Mouse (Mus musculus): ENCODE data around the gene Adamts16.

DNA sequence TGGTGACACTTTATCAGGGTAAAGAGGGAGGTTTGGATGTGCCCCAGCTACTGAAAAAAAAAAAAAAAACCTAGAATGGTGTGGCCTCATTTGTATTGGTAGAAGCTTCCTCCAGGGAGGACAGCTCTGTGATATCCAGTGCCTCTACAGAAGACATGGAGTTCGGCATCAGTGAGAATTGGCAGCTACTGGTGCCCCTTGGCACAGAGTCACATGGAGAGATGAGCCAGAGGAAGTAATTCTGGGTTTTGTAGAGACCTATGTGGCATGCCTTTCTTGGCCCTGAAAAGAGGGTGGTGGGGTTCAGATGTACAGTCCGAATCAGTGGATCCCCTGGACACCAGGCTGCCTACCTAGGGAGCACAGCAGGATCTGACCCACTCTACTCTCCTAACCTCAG, 122.8 kb downstream of the Adamts16 start:
- no peak for TF ChIP-seq CTCF (conservative IDR thresholded peaks at IDR 0.05; ENCODE audit: insufficient read depth, insufficient read length, low read depth, low read length)
- TF ChIP-seq POLR2A (IDR thresholded peaks at IDR 0.05; ENCODE audit: low read depth, low read length) = no peak

All from kidney, adult 2 months (tissue).